ENCODE assay signal across 14 mouse cellular contexts in the genomic region with DNA sequence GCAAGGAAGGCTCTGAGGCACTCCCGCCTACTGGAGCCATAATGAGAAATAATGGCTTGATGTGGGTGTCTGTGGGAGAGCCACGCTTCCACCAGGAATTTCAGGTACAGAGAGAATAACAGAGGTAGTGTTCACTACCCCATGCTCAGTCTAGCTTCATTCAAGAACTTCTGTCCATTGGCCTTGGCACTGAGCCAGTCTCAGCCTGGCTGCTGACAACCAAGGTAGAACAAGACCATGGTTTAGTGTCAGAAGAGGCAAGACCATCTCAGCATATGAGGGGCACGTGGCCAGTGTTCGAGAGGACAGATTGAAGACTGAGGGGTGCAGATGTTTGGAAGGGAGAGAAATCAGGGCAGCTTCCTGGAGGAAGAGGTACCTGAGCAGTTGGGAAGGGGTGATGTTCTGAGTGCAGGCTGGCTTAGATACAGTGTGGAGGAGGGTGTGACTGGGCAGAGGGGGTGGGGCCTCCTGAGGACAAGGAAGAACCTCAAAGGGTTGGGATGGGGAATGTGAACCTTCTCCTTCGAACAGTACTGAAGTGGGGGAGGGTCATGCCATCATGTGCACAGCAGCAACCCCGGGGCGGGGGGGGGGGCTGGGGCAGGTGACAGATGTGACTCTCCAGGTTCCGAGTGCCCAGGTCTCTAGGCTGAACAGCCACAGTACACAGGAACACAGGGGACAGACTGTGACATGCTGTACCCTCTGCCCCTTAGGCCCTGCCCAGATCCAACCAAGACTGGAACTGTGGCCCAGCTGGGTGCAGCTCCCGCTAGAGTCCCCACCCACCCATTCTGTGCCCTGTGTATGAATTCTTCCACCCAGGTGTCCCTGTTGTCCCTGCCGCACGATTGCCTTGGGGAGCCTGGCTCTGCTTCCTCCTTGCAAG. TPM values are rescaled to one million over a fixed set of nuclear protein-coding genes. Genes with fewer than 3 reads are reported as not detected.
A peak's percentile ranks its signal among the peaks of the same experiment; 100 is the strongest.
DNase-seq lines count a peak whose midpoint lies in the region; ATAC-seq and TF ChIP-seq lines count a peak whose summit lies in the region.
"Had no signal": no experiment of that assay in that cellular context is flagged by ENCODE, and none has a peak within 500 bp of the region (broad histone marks: within the 10 kb centered on the region; RNA-seq: fewer than 3 reads in every experiment).

No protein-coding gene starts in this region.

- H3K4me2 ChIP-seq in forebrain, embryonic 14.5 days (ENCODE audit: low read length) = no peak overlapping the region
- no peak overlapping the region for H3K4me2 ChIP-seq in forebrain, embryonic 11.5 days (ENCODE audit: low read depth, low read length, severe bottlenecking)
- no peak overlapping the region for H3K4me2 ChIP-seq in limb, embryonic 11.5 days (ENCODE audit: low read depth, severe bottlenecking)
- H3K4me2 ChIP-seq in midbrain, embryonic 16.5 days (ENCODE audit: low read length) = no peak overlapping the region
- H3K4me2 ChIP-seq: heart, embryonic 13.5 days; lung, embryonic 15.5 days had no signal

- WGBS in forebrain, embryonic 14.5 days = 76% methylated on average over 11 of the region's 11 CpGs
- 68% methylated on average over 11 of the region's 11 CpGs for WGBS in forebrain, embryonic 11.5 days
- WGBS in kidney, adult 2 months = 60% methylated on average over 11 of the region's 11 CpGs
- WGBS in limb, embryonic 11.5 days = 43% methylated on average over 11 of the region's 11 CpGs
- 66% methylated on average over 11 of the region's 11 CpGs for WGBS in midbrain, embryonic 16.5 days

- TF ChIP-seq POLR2A in kidney, adult 2 months (IDR thresholded peaks at IDR 0.05; ENCODE audit: low read depth, low read length) = no peak

- H3K9ac ChIP-seq in forebrain, embryonic 14.5 days (ENCODE audit: low read length) = 0 out of 2 replicates have a peak overlapping the region, but pooled peaks have one; percentile 29
- H3K9ac ChIP-seq in forebrain, embryonic 11.5 days (ENCODE audit: low read length) = no peak overlapping the region
- H3K9ac ChIP-seq in limb, embryonic 11.5 days (ENCODE audit: low read length) = no peak overlapping the region
- H3K9ac ChIP-seq in midbrain, embryonic 16.5 days (ENCODE audit: low read depth, low read length) = no peak overlapping the region; the same call in 1 of the 2 replicates
- H3K9ac ChIP-seq: heart, embryonic 13.5 days; lung, embryonic 15.5 days had no signal

- no peak overlapping the region for H3K4me3 ChIP-seq in forebrain, embryonic 14.5 days (ENCODE audit: low read depth, low read length)
- H3K4me3 ChIP-seq in forebrain, embryonic 11.5 days (ENCODE audit: low read depth, low read length) = no peak overlapping the region
- H3K4me3 ChIP-seq in kidney, adult 2 months (ENCODE audit: insufficient read depth, low read depth, low read length) = no peak overlapping the region
- no peak overlapping the region for H3K4me3 ChIP-seq in limb, embryonic 11.5 days (ENCODE audit: low read depth, low read length)
- no peak overlapping the region for H3K4me3 ChIP-seq in midbrain, embryonic 16.5 days (ENCODE audit: low read depth, low read length)
- H3K4me3 ChIP-seq: heart, embryonic 13.5 days; left cerebral cortex, adult 2 months; lung, embryonic 15.5 days had no signal

- TF ChIP-seq CTCF in kidney, adult 2 months (conservative IDR thresholded peaks at IDR 0.05; ENCODE audit: insufficient read depth, insufficient read length, low read depth, low read length) = no peak

- peaks cover 13% of the 10 kb centered on the region; the same call in 1 of the 2 replicates for H3K27me3 ChIP-seq in forebrain, embryonic 14.5 days (replicated peaks; ENCODE audit: control insufficient read depth, insufficient read depth, low read length)
- peaks cover 16% of the 10 kb centered on the region for H3K27me3 ChIP-seq in forebrain, embryonic 11.5 days (ENCODE audit: control insufficient read depth, insufficient read depth, low read length)
- H3K27me3 ChIP-seq in kidney, adult 2 months (replicated peaks; ENCODE audit: control insufficient read depth, insufficient read depth, low read length) = no peaks in the 10 kb centered on the region; the same call in 1 of the 2 replicates
- H3K27me3 ChIP-seq in limb, embryonic 11.5 days (ENCODE audit: control insufficient read depth, insufficient read depth, low read length) = peaks cover 48% of the 10 kb centered on the region
- H3K27me3 ChIP-seq in midbrain, embryonic 16.5 days (ENCODE audit: control insufficient read depth, insufficient read depth, low read depth, low read length) = peaks cover 4% of the 10 kb centered on the region; the same call in 1 of the 2 replicates

- H3K27ac ChIP-seq in forebrain, embryonic 14.5 days (ENCODE audit: low read depth, low read length) = 0 out of 2 replicates have a peak overlapping the region, but pooled peaks have one; percentile 21
- no peak overlapping the region for H3K27ac ChIP-seq in forebrain, embryonic 11.5 days (ENCODE audit: low read depth, low read length)
- H3K27ac ChIP-seq in kidney, adult 2 months (ENCODE audit: insufficient read depth, low read depth, low read length) = no peak overlapping the region
- H3K27ac ChIP-seq in limb, embryonic 11.5 days (replicated peaks; ENCODE audit: low read depth, low read length) = peak overlapping the region; percentile 52
- no peak overlapping the region for H3K27ac ChIP-seq in midbrain, embryonic 16.5 days (ENCODE audit: low read length)
- H3K27ac ChIP-seq: heart, embryonic 13.5 days; left cerebral cortex, adult 2 months; lung, embryonic 15.5 days had no signal

- ATAC-seq in forebrain, embryonic 14.5 days = no peak
- ATAC-seq in forebrain, embryonic 11.5 days (replicated peaks; ENCODE audit: low FRiP score) = no peak
- peak; percentile 33; the same call in 1 of the 2 replicates for ATAC-seq in limb, embryonic 11.5 days (ENCODE audit: insufficient number of reproducible peaks, low FRiP score, low TSS enrichment, low read depth)
- ATAC-seq in midbrain, embryonic 16.5 days = 0 out of 2 replicates have a peak, but pooled peaks have one; percentile 34
- ATAC-seq: activated CD4-positive, CD25-positive, alpha-beta regulatory T cell, adult 4 months had no signal

- H3K4me1 ChIP-seq in forebrain, embryonic 14.5 days (ENCODE audit: control insufficient read depth, insufficient read depth, low read length) = peaks cover 13% of the 10 kb centered on the region
- H3K4me1 ChIP-seq in forebrain, embryonic 11.5 days (replicated peaks; ENCODE audit: control insufficient read depth, insufficient read depth, low read length) = peaks cover 21% of the 10 kb centered on the region
- H3K4me1 ChIP-seq in kidney, adult 2 months (ENCODE audit: control insufficient read depth, insufficient read depth, low read length) = no peaks in the 10 kb centered on the region
- peaks cover 39% of the 10 kb centered on the region for H3K4me1 ChIP-seq in limb, embryonic 11.5 days (ENCODE audit: control insufficient read depth, insufficient read depth, low read length)
- H3K4me1 ChIP-seq in midbrain, embryonic 16.5 days (ENCODE audit: control insufficient read depth, insufficient read depth, low read length) = peaks cover 13% of the 10 kb centered on the region; the same call in 1 of the 2 replicates

- DNase-seq in forebrain, embryonic 14.5 days (ENCODE audit: low spot score) = no peak
- DNase-seq in forebrain, embryonic 11.5 days (ENCODE audit: low spot score) = no peak
- peak; percentile 50 for DNase-seq in kidney, postnatal 10 days
- no peak for DNase-seq in kidney, adult 2 months
- no peak for DNase-seq in limb, embryonic 11.5 days (ENCODE audit: low spot score)
- no peak for DNase-seq in spleen, postnatal 14 days (ENCODE audit: low spot score in 2 of 2)
- DNase-seq: right cerebral cortex, postnatal 25 days; thymus, postnatal 25 days had no signal

- no peaks in the 10 kb centered on the region for H3K9me3 ChIP-seq in forebrain, embryonic 14.5 days (replicated peaks; ENCODE audit: control insufficient read depth, low read length)
- H3K9me3 ChIP-seq in forebrain, embryonic 11.5 days (ENCODE audit: control insufficient read depth, low read length) = no peaks in the 10 kb centered on the region
- H3K9me3 ChIP-seq in limb, embryonic 11.5 days (ENCODE audit: control insufficient read depth, low read length) = no peaks in the 10 kb centered on the region
- H3K9me3 ChIP-seq in midbrain, embryonic 16.5 days (replicated peaks; ENCODE audit: control insufficient read depth, low read length, poor library complexity, severe bottlenecking) = no peaks in the 10 kb centered on the region
- H3K9me3 ChIP-seq: heart, embryonic 13.5 days; lung, embryonic 15.5 days had no signal

- no peaks in the 10 kb centered on the region for H3K36me3 ChIP-seq in forebrain, embryonic 14.5 days (ENCODE audit: control insufficient read depth, insufficient read depth, low read length)
- H3K36me3 ChIP-seq in forebrain, embryonic 11.5 days (ENCODE audit: control insufficient read depth, insufficient read depth, low read length) = no peaks in the 10 kb centered on the region
- H3K36me3 ChIP-seq in kidney, adult 2 months (ENCODE audit: control insufficient read depth, insufficient read depth, low read length) = no peaks in the 10 kb centered on the region
- H3K36me3 ChIP-seq in limb, embryonic 11.5 days (ENCODE audit: control insufficient read depth, insufficient read depth, low read length) = no peaks in the 10 kb centered on the region
- no peaks in the 10 kb centered on the region for H3K36me3 ChIP-seq in midbrain, embryonic 16.5 days (ENCODE audit: control insufficient read depth, insufficient read depth, low read length)
- H3K36me3 ChIP-seq: heart, embryonic 13.5 days; lung, embryonic 15.5 days had no signal

RNA-seq across cellular contexts. Expression of a gene that starts 52.3 kb away (rescaled TPM):
- polyA plus RNA-seq in forebrain, embryonic 14.5 days (2014; fragmentation: Nextera tagmentation; extraction: Ambion mirVana) = 4.8 and 4.9 TPM in 2 replicates
- 6.2 and 6.3 TPM in 2 replicates for polyA plus RNA-seq in forebrain, embryonic 11.5 days (2014; fragmentation: Nextera tagmentation; extraction: Ambion mirVana)
- polyA plus RNA-seq in kidney, adult 2 months (2012; rRNA removed) = 0.05 and 0.19 TPM in 2 replicates
- 1.1 TPM in 2 replicates for polyA plus RNA-seq in limb, embryonic 11.5 days (2014; fragmentation: Nextera tagmentation; extraction: Ambion mirVana)
- polyA plus RNA-seq in midbrain, embryonic 16.5 days (2015; fragmentation: Nextera tagmentation; extraction: Ambion mirVana) = 13.9 and 15.4 TPM in 2 replicates
- polyA plus RNA-seq: activated CD4-positive, CD25-positive, alpha-beta regulatory T cell, adult 4 months; liver, adult 2 months had no signal

Comparison
In these comparisons a context has a peak if more than half of its experiments do, and no peak if none do; other contexts are left out.
1. H3K27ac ChIP-seq: peak in forebrain, embryonic 14.5 days (single experiment) and limb, embryonic 11.5 days (single experiment); none in forebrain, embryonic 11.5 days (single experiment), kidney, adult 2 months (single experiment) and midbrain, embryonic 16.5 days (single experiment).
2. ATAC-seq: peak in limb, embryonic 11.5 days (single experiment) and midbrain, embryonic 16.5 days (single experiment); none in forebrain, embryonic 14.5 days (single experiment) and forebrain, embryonic 11.5 days (single experiment).